17 mouse cellular contexts compared by ENCODE assay signal in genomic region chr4:119668185-119668584, GRCm38 (mm10). TPM values are rescaled to one million over a fixed set of nuclear protein-coding genes. Genes with fewer than 3 reads are reported as not detected.
"Had no signal": no experiment of that assay in that cellular context is flagged by ENCODE, and none has a peak within 500 bp of the region (broad histone marks: within the 10 kb centered on the region; RNA-seq: fewer than 3 reads in every experiment).

No protein-coding gene starts in this region.

- H3K36me3 ChIP-seq: liver, embryonic 13.5 days; liver, embryonic 15.5 days; lung, embryonic 15.5 days; midbrain, embryonic 12.5 days; neural tube, embryonic 12.5 days; stomach, embryonic 15.5 days had no signal

- H3K9me3 ChIP-seq: liver, embryonic 13.5 days; liver, embryonic 15.5 days; lung, embryonic 15.5 days; midbrain, embryonic 12.5 days; neural tube, embryonic 12.5 days; stomach, embryonic 15.5 days had no signal

- ATAC-seq: lung, postnatal 0 days had no signal

- H3K4me2 ChIP-seq: liver, embryonic 13.5 days; liver, embryonic 15.5 days; lung, embryonic 15.5 days; midbrain, embryonic 12.5 days; neural tube, embryonic 12.5 days; stomach, embryonic 15.5 days had no signal

- H3K27me3 ChIP-seq: liver, embryonic 13.5 days; liver, embryonic 15.5 days; lung, embryonic 15.5 days; midbrain, embryonic 12.5 days; neural tube, embryonic 12.5 days; stomach, embryonic 15.5 days had no signal

- H3K4me3 ChIP-seq: liver, embryonic 13.5 days; liver, embryonic 15.5 days; lung, embryonic 15.5 days; midbrain, embryonic 12.5 days; neural tube, embryonic 12.5 days; stomach, embryonic 15.5 days had no signal

- H3K9ac ChIP-seq: liver, embryonic 13.5 days; liver, embryonic 15.5 days; liver, postnatal 0 days; lung, embryonic 15.5 days; midbrain, embryonic 12.5 days; neural tube, embryonic 12.5 days; stomach, embryonic 15.5 days had no signal

- H3K4me1 ChIP-seq: liver, embryonic 13.5 days; liver, embryonic 15.5 days; lung, embryonic 15.5 days; stomach, embryonic 15.5 days had no signal

- H3K27ac ChIP-seq: liver, embryonic 13.5 days; liver, embryonic 15.5 days; lung, embryonic 15.5 days; macrophage; midbrain, embryonic 12.5 days; neural tube, embryonic 12.5 days; stomach, embryonic 15.5 days; stomach, postnatal 0 days had no signal

- DNase-seq: liver, embryonic 13.5 days; liver, postnatal 0 days; lung, postnatal 14 days; midbrain, embryonic 14.5 days; right cerebral cortex, postnatal 14 days; thymus, adult 2 months had no signal

RNA-seq across cellular contexts. Expression of gene Guca2b, which starts 9.4 kb away (rescaled TPM):
- polyA plus RNA-seq: liver, embryonic 13.5 days; liver, postnatal 0 days; lung, adult 2 months; lung, embryonic 15.5 days; lung, postnatal 0 days; macrophage; midbrain, embryonic 12.5 days; midbrain, embryonic 14.5 days; midbrain, postnatal 0 days; neural tube, embryonic 12.5 days; neural tube, embryonic 14.5 days had no signal

RNA-seq across cellular contexts. Expression of gene Guca2a, which starts 30.7 kb away (rescaled TPM):
- polyA plus RNA-seq: liver, embryonic 13.5 days; liver, embryonic 15.5 days; liver, postnatal 0 days; lung, adult 2 months; lung, embryonic 15.5 days; macrophage; midbrain, embryonic 12.5 days; midbrain, embryonic 14.5 days; midbrain, postnatal 0 days; neural tube, embryonic 12.5 days; neural tube, embryonic 14.5 days had no signal
